Mouse (Mus musculus): ENCODE results near the gene Pnp. TPM values are rescaled to one million over a fixed set of nuclear protein-coding genes. Genes with fewer than 3 reads are reported as not detected.
A peak's percentile ranks its signal among the peaks of the same experiment; 100 is the strongest.

Gene Pnp
- polyA plus RNA-seq (2014; fragmentation: Nextera tagmentation; extraction: Ambion mirVana): 78.4 and 86.1 TPM in 2 replicates

DNA sequence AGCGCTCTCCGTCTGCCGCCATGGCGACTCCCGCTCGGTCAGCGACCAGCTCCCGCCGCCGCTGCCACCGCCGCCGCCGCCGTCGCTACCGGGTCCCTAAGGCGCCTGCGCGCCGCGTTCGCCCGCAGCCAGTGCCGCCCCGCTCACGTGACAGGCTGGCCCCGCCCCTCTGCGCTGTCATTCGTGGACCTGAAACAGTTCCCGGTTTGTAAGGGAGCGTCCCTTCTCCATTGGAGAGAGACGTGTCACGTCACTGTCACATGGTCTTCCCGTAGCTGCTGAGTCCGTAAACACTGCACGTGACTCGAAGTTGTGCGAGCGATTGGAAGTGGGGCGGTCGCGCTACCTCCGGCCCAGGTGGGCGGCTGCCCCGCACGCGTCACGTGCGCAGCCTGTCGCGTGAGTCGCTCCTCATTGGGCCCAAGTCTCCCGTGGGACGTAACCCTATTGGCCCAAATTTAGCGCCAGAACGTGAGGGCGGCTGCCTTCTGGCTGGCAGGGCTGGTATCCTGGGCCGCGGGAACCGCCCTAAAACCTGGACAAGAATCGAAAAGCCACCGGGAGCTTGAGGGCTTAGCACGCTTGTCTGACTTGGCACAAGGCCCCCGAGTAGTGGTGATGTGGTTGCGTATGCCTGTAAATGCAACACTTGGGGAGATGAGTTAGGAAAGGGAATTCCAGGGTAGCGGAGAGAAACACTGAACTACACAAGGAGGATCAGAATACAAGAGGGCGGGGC is at the start of gene Pnp, which contains the start of gene Pip4p1:
Gene Pnp (plus strand): TSS at position 329 of the 739 bp plus-strand sequence.
Gene Pip4p1 (minus strand): TSS at position 103 of the 739 bp plus-strand sequence.
- DNase-seq (ENCODE audit: low spot score) (peak; percentile 97), ATAC-seq (ENCODE audit: insufficient number of reproducible peaks, low FRiP score, low TSS enrichment, low read depth) (peak; percentile 100)
- WGBS: under 1% methylated on average over 68 of the region's 68 CpGs
- Histone ChIP-seq H3K27me3 (ENCODE audit: control insufficient read depth, insufficient read depth, low read length) (no peaks in the 10 kb centered on the region), H3K4me1 (ENCODE audit: control insufficient read depth, insufficient read depth, low read length) (0 out of 2 replicates have a peak, but pooled peaks cover 3% of the 10 kb centered on the region), H3K4me2 (ENCODE audit: low read depth, severe bottlenecking) (peak within 1 kb of the TSS; percentile 76), H3K4me3 (ENCODE audit: low read depth, low read length) (peak within 1 kb of the TSS; percentile 98), H3K36me3 (ENCODE audit: control insufficient read depth, insufficient read depth, low read length) (peaks cover 12% of the 10 kb centered on the region; the same call in 1 of the 2 replicates), H3K9me3 (ENCODE audit: control insufficient read depth, low read length) (no peaks in the 10 kb centered on the region), H3K27ac (replicated peaks; ENCODE audit: low read depth, low read length) (peak within 1 kb of the TSS; percentile 63), H3K9ac (ENCODE audit: low read length) (peak within 1 kb of the TSS; percentile 93)

DNA sequence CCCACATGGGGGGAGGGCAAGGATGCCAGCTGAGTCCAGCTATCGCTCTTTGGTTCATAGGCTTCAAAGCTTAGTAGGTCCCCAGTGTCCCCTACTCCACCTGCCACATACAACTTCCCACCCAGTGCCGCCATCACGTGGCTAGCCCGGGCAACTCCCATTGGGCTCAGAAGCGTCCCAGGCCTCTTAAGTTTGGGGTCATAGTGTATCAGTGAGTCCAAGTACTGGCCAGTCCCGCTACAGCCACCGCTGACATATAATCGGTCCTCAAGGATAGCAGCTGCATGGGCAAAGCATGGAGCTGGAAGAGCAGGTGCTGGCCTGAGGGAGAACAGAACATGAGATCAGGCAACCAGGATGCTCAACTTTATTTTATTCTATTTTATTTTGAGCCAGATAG is 39.3 kb upstream of the Pnp start:
- Histone ChIP-seq H3K4me2 (ENCODE audit: low read depth, severe bottlenecking) (no peak overlapping the region), H3K27me3 (ENCODE audit: control insufficient read depth, insufficient read depth, low read length) (peaks cover 2% of the 10 kb centered on the region; the same call in 1 of the 2 replicates), H3K9ac (ENCODE audit: low read length) (no peak overlapping the region), H3K9me3 (ENCODE audit: control insufficient read depth, low read length) (no peaks in the 10 kb centered on the region), H3K4me3 (ENCODE audit: low read depth, low read length) (no peak overlapping the region), H3K27ac (replicated peaks; ENCODE audit: low read depth, low read length) (no peak overlapping the region), H3K4me1 (ENCODE audit: control insufficient read depth, insufficient read depth, low read length) (peaks cover under 1% of the 10 kb centered on the region; the same call in 1 of the 2 replicates), H3K36me3 (ENCODE audit: control insufficient read depth, insufficient read depth, low read length) (no peaks in the 10 kb centered on the region)
- WGBS: 95% methylated on average over 8 of the region's 8 CpGs
- DNase-seq (ENCODE audit: low spot score) (no peak), ATAC-seq (ENCODE audit: insufficient number of reproducible peaks, low FRiP score, low TSS enrichment, low read depth) (no peak)

DNA sequence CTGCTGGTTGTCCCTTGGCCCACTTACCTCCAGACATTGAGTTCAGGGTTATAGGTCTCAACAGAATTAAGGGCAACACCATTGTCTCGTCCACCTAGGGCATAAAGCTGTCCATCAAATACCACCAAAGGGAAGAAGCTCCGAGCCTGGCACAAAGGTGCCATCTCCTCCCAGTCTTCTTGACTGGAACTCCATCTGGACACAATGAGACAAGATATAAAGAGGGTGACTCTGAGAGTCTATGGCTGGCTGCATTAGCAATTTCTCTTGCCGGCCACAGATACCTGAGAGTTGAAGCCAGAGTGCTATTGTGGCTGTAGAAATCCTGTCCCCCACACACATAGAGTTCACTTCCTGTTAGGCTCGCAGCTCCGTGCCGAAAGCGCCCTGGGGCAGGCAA is 38.8 kb upstream of the Pnp start:
- DNase-seq (ENCODE audit: low spot score) (no peak), ATAC-seq (ENCODE audit: insufficient number of reproducible peaks, low FRiP score, low TSS enrichment, low read depth) (no peak)
- no peaks in the 10 kb centered on the region for H3K9me3 ChIP-seq (ENCODE audit: control insufficient read depth, low read length)
- no peak overlapping the region for H3K4me3 ChIP-seq (ENCODE audit: low read depth, low read length)
- H3K4me1 ChIP-seq (ENCODE audit: control insufficient read depth, insufficient read depth, low read length): peaks cover 3% of the 10 kb centered on the region; the same call in 1 of the 2 replicates
- peaks cover 5% of the 10 kb centered on the region; the same call in 1 of the 2 replicates for H3K27me3 ChIP-seq (ENCODE audit: control insufficient read depth, insufficient read depth, low read length)
- no peaks in the 10 kb centered on the region for H3K36me3 ChIP-seq (ENCODE audit: control insufficient read depth, insufficient read depth, low read length)
- no peak overlapping the region for H3K27ac ChIP-seq (replicated peaks; ENCODE audit: low read depth, low read length)
- WGBS: 89% methylated on average over 7 of the region's 7 CpGs
- no peak overlapping the region for H3K9ac ChIP-seq (ENCODE audit: low read length)
- H3K4me2 ChIP-seq (ENCODE audit: low read depth, severe bottlenecking): no peak overlapping the region

DNA sequence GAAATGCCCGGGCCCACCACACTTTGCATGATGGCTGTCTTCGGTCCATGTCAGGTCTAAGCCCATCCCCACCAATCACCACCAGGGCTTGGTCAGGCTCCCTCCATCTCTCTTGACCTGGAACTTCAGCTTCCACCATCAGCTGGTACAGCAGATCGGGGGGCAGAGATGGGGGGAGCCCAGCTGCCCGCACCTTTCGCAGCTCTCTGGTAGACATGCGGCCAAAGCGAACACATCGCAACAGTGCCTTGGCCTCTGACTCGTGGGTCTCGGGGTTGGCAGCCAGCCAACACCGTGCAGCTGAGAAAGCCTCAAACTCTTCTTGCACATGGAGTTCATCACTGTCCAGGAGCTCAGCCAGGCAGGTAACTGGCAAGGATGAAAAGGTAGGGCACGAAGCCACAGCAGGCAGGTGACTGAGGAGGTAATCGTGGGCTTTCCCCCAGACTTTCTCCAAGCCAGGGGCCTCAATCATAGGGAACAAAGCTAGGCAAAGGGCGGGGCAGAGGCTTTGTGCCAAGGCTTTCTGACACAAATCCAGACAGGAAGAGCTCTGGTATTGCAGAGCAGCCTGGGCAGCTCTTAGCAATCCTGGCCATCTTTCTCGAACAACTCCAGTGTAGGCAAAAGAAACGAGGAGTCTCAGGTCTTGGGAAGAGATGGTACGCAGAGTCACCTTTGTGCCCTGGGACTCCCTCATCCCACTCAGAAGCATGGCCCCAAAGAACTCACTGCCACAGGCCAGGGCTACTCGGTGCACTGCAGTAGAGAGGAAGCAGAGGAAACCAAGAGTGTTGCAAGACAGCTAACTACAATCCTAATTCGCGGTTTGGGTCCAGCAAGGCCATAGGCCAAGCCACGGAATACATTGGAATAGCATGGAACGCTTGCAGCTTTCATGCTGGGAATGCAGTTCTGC is 38.1 kb upstream of the Pnp start:
- no peak overlapping the region for H3K4me2 ChIP-seq (ENCODE audit: low read depth, severe bottlenecking)
- no peak overlapping the region for H3K9ac ChIP-seq (ENCODE audit: low read length)
- H3K36me3 ChIP-seq (ENCODE audit: control insufficient read depth, insufficient read depth, low read length): no peaks in the 10 kb centered on the region
- peaks cover 11% of the 10 kb centered on the region; the same call in 1 of the 2 replicates for H3K27me3 ChIP-seq (ENCODE audit: control insufficient read depth, insufficient read depth, low read length)
- H3K27ac ChIP-seq (replicated peaks; ENCODE audit: low read depth, low read length): no peak overlapping the region
- no peak overlapping the region for H3K4me3 ChIP-seq (ENCODE audit: low read depth, low read length)
- no peak for DNase-seq (ENCODE audit: low spot score)
- no peak for ATAC-seq (ENCODE audit: insufficient number of reproducible peaks, low FRiP score, low TSS enrichment, low read depth)
- 90% methylated on average over 22 of the region's 22 CpGs for WGBS
- no peaks in the 10 kb centered on the region for H3K9me3 ChIP-seq (ENCODE audit: control insufficient read depth, low read length)
- peaks cover 3% of the 10 kb centered on the region; the same call in 1 of the 2 replicates for H3K4me1 ChIP-seq (ENCODE audit: control insufficient read depth, insufficient read depth, low read length)

DNA sequence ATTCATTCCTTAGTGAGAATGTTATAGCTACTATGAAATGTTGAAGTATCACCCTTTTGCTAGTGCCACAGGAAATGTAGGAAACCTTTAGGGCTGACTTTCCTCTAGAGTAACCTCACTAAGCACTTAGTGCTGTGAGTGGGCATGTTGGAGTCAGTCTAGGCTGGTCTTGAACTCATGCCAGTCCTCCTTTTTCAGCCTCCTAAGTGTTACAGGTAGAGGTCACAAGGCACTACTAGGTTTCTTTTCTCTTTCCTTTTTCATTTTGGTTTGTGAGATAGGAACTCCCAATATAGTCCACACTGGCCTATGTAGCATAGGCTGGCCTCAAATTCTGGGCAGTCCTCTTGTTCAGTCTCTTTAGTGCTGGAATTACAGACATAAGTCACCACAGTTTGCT is 35.5 kb upstream of the Pnp start:
- ATAC-seq (ENCODE audit: insufficient number of reproducible peaks, low FRiP score, low TSS enrichment, low read depth): no peak
- Histone ChIP-seq H3K4me1 (ENCODE audit: control insufficient read depth, insufficient read depth, low read length) (peaks cover 3% of the 10 kb centered on the region; the same call in 1 of the 2 replicates), H3K27ac (replicated peaks; ENCODE audit: low read depth, low read length) (no peak overlapping the region), H3K36me3 (ENCODE audit: control insufficient read depth, insufficient read depth, low read length) (no peaks in the 10 kb centered on the region), H3K4me3 (ENCODE audit: low read depth, low read length) (no peak overlapping the region), H3K27me3 (ENCODE audit: control insufficient read depth, insufficient read depth, low read length) (peaks cover 11% of the 10 kb centered on the region; the same call in 1 of the 2 replicates), H3K9ac (ENCODE audit: low read length) (no peak overlapping the region), H3K4me2 (ENCODE audit: low read depth, severe bottlenecking) (no peak overlapping the region), H3K9me3 (ENCODE audit: control insufficient read depth, low read length) (no peaks in the 10 kb centered on the region)
- no peak for DNase-seq (ENCODE audit: low spot score)

GRCm38 (mm10) chr14:50895985-50896746 is 34.7 kb upstream of the Pnp start:
- peaks cover 11% of the 10 kb centered on the region; the same call in 1 of the 2 replicates for H3K27me3 ChIP-seq (ENCODE audit: control insufficient read depth, insufficient read depth, low read length)
- H3K9me3 ChIP-seq (ENCODE audit: control insufficient read depth, low read length): no peaks in the 10 kb centered on the region
- peak overlapping the region; percentile 41 for H3K9ac ChIP-seq (ENCODE audit: low read length)
- peaks cover 3% of the 10 kb centered on the region; the same call in 1 of the 2 replicates for H3K4me1 ChIP-seq (ENCODE audit: control insufficient read depth, insufficient read depth, low read length)
- peak overlapping the region; percentile 27 for H3K4me3 ChIP-seq (ENCODE audit: low read depth, low read length)
- DNase-seq (ENCODE audit: low spot score): peak; percentile 30
- no peak for ATAC-seq (ENCODE audit: insufficient number of reproducible peaks, low FRiP score, low TSS enrichment, low read depth)
- H3K4me2 ChIP-seq (ENCODE audit: low read depth, severe bottlenecking): peak overlapping the region; percentile 51
- 20% methylated on average over 19 of the region's 19 CpGs for WGBS
- H3K36me3 ChIP-seq (ENCODE audit: control insufficient read depth, insufficient read depth, low read length): no peaks in the 10 kb centered on the region
- H3K27ac ChIP-seq (replicated peaks; ENCODE audit: low read depth, low read length): no peak overlapping the region

DNA sequence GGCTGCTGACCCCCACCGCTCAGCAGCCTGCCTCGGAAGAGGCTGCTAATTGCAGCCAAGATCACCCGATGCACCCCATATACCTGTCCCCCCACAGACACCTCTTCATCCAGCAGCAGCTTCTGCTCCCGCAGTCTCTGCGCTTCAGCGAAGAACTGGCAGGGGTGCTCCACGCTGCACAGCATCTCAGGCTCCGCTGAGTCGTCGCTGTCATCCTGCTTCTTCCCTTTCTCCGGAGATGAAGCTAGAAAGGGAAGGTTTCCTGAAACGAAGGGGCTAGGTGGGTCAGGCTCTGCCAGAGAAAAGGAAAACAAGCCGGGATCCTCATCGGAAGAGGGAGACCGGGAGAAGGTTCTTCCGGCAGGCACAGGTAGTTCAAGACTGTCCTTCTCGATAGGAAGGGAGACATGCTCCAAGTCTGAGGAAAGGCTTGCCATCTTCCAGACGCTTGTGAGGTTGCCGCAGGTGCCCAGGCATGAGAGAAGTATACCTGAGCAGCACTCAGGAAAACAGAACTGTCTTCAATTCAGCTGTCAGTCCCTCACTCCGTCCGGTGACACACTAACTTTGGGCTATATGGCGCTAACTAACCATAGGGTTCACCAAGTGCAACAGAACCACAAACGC is 34.0 kb upstream of the Pnp start:
- DNase-seq (ENCODE audit: low spot score) (peak; percentile 36), ATAC-seq (ENCODE audit: insufficient number of reproducible peaks, low FRiP score, low TSS enrichment, low read depth) (no peak)
- Histone ChIP-seq H3K9ac (ENCODE audit: low read length) (peak overlapping the region; percentile 41), H3K4me1 (ENCODE audit: control insufficient read depth, insufficient read depth, low read length) (peaks cover 3% of the 10 kb centered on the region; the same call in 1 of the 2 replicates), H3K4me2 (ENCODE audit: low read depth, severe bottlenecking) (peak overlapping the region; percentile 51), H3K4me3 (ENCODE audit: low read depth, low read length) (peak overlapping the region; percentile 27), H3K27me3 (ENCODE audit: control insufficient read depth, insufficient read depth, low read length) (peaks cover 11% of the 10 kb centered on the region; the same call in 1 of the 2 replicates), H3K27ac (replicated peaks; ENCODE audit: low read depth, low read length) (no peak overlapping the region), H3K36me3 (ENCODE audit: control insufficient read depth, insufficient read depth, low read length) (no peaks in the 10 kb centered on the region), H3K9me3 (ENCODE audit: control insufficient read depth, low read length) (no peaks in the 10 kb centered on the region)
- WGBS: 16% methylated on average over 23 of the region's 23 CpGs
